Mouse (Mus musculus) frontal cortex, postnatal 36 days (tissue): Measurements from ENCODE around the gene Zfp366.

Experiments
- DNase-seq, 2 experiments: peaks; one replicate each; pipeline ENCODE4 v3.0.0; 2022; ENCODE audit warnings: low spot score in 2 of 2

The Zfp366 gene

DNA sequence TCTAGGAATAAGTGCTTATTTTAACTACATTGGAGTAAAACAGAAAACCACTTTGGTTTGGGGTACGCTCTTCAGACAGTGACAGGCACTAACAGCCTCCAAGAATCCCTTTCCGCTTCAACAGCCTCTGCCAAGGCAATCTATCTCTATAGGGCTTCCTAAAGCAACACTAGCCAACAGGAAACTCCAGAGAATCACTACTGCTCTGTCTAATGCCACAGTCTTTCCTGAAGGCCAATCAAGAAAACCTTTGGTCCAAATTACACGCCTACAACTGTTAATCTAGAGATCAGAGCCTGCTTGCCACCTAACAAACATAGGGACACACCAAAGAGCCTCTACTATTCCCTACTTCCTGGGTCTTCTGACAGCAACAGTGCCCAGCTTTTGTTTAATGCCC is 42.2 kb downstream of the Zfp366 start:
- DNase-seq = no peak

DNA sequence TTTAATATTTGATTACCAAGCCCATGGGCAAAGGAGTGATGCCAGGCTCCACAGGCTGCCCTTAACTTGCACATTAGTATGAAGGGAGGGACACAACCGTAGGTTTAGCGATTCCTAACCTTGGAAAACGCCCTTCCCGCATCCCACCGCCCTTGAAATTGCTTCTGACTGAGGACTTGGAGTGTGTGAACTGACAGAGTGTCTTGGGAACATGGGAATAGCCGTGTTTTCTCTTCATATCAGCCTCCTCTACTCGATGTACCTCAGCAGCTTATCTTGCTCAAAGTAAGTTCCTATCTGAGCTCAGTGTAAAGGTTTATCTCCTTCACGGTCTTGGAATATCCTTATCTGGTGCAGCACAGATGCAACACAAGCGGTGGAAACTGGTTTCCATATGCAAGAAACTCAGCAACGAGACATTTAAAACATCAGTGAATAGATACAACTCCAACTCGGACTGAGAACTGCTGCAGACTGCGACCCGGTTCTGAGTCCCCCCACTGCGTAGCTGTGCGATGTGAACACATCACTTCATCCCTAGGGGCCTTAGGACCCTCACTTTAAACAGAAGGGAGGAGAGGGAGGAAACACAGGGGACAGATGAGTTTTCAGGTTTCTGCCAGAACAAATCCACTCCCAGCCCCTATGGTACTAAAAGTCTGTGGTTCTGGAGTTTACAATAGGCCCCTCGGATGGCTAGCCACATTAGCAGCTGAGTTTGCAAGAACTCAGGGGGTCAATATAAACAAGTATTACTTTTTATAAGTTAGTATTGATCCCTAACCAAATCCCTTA is 43.0 kb downstream of the Zfp366 start:
- no peak for DNase-seq

DNA sequence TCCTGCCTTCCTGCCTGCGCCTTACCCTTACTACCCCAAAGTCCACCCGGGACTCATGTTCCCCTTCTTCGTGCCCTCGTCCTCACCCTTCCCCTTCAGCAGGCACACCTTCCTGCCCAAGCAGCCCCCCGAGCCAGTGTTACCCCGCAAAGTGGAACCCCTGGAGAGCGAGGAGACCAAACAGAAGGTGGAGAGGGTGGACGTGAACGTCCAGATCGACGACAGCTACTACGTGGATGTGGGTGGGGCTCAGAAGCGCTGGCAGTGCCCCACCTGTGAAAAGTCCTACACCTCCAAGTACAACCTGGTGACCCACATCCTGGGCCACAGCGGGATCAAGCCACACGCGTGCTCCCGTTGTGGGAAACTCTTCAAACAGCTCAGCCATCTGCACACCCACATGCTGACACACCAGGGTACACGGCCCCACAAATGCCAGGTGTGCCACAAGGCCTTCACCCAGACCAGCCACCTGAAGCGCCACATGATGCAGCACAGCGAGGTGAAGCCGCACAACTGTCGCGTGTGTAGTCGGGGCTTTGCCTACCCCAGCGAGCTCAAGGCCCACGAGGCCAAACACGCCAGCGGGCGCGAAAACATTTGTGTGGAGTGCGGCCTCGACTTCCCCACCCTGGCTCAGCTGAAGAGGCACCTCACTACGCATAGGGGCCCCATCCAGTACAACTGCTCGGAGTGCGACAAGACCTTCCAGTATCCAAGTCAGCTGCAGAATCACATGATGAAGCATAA is 44.4 kb downstream of the Zfp366 start:
- no peak for DNase-seq

DNA sequence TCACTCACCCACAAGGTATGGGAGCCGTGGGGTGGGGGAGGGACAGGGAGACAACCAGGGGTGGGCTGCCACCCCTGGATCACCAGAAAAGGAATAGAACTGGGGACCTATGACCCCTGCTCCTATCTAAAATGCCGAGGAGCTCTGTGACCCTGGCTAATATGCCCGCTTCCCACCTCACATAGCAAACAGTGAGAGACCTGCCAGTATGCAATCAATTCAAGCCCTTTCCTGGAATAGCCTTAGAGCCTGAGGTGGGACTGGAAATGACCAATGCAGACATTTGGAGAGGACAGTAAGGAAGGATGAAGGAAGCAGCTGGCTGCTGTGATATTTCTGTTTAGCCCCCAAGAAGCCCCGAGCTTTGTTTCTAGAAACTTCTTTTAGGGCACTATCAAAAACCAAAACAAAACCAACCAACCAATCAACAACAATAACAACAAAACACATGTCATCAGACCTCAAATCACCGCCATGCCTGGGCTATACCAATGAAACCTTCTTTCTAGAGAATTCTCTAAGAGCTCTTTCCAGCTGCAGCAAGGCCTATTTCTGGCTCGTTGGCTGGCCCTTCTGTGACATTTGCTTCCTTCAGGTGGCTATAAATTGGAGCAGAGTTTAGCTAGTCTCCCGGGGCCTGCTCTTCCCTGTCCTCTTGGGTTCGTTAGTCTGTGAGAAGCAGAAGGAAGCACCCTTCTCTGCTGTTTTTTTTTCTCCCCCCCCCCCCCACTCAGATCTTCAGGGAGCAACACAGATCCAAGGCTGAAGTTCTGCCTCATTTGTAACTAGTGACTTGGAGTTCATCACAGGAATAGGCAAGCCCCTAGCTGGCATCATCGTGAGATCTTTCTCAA is 45.2 kb downstream of the Zfp366 start:
- DNase-seq = no peak

DNA sequence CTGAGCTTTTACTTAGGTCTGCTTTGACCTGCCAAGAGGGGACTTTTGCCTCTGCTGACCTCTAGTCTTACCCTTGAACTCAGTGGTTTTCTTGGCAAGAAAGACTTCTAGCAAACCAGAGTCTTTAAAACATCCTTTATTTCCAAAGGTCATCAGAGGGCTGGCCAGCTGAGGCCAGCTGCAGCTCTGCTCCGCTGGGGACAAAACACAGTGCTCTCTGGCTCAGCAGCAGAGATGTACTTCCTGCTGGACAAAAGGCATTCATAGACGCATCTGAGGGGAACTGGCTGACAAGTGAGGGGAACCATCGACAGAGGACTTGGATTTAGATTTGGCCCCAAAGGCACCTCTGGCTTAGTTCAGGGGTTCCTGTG is 45.9 kb downstream of the Zfp366 start:
- no peak for DNase-seq

DNA sequence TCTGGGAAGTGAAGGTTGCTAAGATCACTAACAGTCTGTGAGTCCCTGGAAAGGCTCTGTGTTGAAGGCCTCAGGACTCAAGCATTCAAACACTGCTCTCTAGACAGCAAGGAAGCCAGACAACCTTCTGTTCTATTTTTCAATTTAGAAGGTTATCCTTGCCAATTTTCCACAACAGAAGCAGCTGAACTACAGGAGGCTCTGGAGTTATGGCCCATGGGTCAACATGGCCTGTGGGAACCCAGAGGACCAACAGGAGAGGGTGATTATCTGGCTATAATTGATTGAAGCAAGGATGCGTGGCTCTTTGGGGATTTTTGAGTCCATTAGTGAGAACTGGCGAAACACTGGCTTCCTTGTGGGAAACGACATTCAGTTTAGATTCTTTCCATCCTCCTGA is 48.7 kb downstream of the Zfp366 start:
- no peak for DNase-seq

DNA sequence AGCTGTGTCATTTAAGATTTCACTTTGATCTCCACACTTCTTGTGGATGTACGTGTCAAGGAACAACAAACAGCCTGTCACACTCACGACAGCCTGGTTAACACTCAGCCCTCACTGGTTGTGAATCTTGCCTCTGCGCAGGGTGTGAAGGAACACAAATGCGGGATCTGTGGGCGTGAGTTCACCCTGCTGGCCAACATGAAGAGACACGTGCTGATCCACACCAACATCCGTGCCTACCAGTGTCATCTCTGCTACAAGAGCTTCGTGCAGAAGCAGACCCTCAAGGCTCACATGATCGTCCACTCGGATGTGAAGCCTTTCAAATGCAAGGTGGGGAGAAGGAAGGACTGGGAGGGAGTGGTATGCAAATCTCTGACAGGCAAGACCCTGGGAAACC is 49.3 kb downstream of the Zfp366 start:
- DNase-seq = no peak

DNA sequence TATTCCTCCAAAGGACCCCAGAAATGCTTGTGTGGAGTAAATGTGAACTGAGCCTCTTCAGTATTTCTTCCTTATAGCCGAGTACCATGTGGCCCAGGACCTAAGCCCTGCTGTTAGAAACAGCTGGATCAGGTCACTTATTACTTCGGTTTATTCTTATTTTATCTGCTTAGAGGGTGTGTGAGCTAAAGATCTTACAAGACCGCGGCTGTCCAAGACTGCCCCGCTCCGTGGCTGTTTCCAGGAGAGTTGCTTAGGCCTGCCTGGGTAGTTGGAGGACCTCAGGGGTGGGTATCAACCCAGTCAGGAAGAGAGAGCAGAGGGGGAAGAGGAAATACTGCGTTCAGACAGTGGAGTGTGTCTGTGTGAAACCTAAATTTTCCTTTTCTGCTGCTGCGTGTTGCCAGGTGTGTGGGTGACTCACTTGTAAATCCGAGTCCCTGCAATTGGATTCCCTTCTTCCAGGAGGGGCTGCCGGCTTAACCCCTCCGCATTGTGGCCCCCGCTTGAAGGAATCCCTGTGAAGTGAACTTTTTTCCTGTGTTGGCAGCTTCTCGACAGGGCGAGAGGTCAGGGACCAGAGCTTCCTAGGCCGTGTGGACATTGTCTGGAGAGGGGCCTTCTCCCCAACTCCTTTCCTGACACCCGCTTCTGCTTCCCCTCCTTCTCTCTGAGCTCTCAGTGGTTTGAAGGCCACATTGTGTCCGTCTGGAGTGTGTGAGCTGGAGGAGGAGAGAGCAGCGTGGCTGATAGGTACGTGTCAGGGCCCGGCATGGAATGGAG is 51.0 kb downstream of the Zfp366 start:
- DNase-seq = no peak

DNA sequence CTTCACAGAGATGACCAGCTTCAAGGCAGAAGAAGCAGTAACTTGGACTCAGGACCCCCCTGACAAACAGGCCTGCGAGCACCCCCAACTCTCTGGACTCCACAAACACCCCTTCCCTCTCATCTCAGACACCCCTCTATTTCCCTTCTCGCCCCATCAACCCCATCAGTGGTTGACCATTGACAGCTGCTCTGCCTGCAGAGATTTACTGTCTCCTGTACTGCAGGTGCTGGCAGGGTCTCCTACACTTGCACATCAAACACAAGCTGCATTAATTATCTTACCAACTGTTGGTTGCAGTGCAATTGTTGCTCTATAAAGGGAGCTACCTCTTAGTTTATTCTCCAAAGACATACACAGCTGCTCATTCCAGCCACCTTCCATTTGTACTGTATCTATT is 51.6 kb downstream of the Zfp366 start:
- no peak for DNase-seq

DNA sequence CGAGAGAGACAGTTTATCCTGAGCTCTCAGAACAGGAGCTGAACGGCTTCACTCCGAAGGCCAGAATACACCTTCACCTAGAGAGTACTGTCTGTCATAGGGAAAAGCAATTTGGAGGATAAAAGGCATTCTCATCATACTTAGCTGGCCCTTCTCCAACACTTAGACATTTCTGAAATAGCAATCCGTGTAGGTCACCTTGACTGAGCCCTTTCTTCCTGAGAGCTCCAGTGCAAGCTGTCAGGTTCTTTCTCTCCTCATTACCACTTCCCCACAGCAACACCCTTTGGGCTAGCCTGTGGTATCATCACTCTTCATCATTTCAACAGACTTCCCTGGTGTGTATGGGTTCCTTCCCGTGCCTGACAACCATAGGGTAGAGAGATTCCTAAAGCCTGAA is 52.5 kb downstream of the Zfp366 start:
- no peak for DNase-seq

DNA sequence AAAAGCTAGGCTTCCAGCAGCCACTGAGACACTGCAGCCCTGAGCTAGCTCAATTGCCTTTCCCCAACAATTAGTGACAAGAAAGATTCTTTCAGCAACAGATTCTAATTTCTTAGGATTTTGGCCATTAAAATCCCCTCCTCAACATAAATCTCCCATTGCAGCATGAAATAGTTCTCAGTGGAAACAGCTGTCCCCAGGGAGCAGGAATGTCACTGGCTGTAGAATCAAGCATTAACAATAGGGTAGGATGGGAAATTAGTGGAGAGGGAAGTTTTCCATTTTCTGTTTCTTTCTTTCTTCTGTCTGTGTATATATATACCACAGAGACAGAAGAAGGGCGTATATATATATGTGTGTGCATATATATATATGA is 53.2 kb downstream of the Zfp366 start:
- no peak for DNase-seq

DNA sequence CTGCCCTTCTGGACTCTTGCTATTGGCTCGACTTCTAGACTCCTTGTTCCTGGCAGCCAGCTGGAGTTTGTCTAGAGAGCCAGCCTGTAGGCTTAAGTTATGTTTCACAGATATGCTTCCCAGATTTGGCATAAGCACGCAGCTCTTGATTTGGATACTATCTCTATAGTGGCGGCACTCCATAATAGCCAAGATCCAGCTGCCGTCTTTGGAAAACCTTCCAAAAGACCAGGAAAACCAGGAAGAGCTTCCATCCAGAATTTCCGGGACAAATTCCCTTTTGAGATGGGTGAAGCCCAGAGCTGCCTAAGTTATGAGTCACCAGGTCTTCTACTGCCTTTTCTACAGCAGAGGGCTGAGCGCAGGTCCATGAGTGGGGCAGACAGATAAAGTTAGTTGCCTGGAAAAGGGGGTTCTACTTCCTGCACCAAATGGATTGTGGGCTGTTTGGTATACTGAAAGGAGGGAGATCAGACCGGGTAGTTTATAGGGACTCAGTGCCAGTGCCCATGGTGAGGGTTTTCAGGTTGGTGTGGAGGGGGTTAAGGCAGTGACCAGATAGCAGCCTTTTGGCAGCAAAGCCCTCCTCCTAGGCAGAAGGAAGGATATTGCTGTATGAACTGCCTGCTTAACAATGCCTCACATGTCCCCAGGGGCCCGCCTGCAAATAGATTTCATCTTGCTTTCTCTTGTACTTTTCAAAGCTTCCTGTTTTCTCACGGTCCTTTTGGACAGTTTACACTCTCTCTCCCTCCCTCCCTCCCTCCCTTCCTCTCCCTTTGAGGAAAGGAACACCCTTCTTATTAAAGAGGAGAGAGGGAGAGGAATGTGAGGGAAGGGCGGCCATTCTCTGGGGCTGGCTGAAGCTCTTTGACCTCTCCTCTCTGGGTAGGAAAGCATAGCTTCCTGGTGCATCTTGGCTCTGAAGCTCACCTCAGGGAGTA is 53.9 kb downstream of the Zfp366 start:
- DNase-seq = peak in 1 of 2 experiments; percentile 52

DNA sequence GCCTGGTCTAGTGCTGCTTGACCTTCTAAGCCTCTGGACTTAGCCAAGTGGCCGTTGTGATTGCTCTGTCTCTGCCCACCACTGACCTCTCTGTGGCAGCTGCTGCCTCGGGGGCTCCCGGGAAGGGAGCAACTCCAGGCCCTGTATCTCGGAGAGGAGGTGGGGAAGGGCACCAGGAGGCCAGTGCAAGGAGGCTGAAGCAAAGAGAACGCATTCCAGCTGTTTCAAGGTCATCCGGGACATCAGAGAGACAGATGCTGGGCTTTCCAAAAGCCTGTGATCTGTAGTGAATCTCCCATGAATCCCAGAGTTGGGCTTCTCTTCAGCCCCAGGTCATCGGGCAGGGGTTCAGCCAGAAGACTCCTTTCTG is 54.5 kb downstream of the Zfp366 start:
- DNase-seq = no peak

DNA sequence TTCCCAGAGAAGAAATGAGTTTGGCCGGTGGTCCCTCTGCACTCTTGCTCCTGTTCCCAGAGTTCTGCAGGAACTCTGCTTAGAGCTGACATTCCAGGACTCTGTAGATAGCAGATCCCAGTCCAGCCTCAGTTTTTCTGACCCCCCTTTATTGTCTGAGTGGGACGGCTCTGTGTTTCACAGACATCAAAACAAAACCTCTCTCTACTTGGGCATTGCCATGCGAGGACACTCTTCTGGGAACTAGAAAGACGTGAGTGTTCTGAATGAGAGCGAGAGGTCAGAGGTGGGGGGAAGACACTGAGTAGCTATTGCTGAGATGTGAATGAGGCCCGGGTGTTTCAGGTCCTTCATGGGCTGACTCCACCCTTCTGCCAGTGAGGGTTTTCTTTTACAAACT is 55.1 kb downstream of the Zfp366 start:
- DNase-seq = no peak

DNA sequence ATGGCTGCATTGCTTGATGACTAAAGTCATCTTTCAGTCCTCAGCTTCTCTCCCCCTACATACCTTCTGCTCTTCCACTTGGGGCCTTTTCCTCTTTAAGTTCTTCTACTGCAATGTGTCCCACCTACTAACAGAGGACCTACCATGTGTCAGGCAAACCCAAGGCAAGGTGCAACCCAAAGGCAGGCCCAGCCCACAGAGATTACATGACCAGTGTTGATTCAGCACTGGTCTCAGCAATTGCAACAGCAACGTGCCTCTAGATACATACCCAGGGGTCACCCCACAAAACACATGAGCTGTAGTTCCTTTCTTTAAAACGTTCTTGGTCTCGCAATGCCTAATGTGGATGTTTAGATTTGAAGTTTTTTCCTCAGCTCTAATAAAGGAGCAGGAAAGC is 57.4 kb downstream of the Zfp366 start:
- DNase-seq = no peak

DNA sequence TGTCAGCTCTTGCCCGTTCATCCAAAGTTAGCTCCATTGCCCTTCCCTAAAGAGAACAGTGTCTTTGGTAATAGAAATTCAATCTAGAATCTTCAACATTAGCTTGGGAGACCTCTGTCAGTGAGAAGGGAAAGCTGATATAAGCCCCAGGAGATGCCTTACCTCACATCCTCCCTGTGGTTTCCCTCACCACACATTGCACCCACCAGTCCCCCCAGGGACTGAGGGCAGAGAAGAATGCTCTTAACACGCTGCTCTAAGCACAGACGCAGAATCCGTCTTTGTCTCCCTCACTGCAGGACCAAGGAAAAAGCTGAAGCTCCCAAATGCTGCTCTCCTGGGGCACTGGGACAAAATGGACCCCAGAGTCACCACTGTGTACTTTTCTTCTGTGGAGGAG is 58.3 kb downstream of the Zfp366 start:
- no peak for DNase-seq

DNA sequence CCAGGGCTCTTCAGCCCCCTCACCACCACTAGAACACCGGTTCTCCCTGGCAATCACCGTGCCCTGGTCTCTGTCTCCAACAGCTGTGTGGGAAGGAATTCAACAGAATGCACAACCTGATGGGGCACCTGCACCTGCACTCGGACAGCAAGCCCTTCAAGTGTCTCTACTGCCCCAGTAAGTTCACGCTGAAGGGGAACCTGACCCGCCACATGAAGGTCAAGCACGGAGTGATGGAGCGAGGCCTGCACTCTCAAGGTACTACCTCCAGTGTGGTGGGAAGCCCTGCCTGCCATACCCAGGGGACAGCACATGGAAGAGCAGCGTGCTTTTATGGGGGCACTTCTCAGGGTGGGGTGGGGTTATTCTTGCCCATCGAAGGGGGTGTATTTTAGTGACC is 59.2 kb downstream of the Zfp366 start:
- DNase-seq = no peak

DNA sequence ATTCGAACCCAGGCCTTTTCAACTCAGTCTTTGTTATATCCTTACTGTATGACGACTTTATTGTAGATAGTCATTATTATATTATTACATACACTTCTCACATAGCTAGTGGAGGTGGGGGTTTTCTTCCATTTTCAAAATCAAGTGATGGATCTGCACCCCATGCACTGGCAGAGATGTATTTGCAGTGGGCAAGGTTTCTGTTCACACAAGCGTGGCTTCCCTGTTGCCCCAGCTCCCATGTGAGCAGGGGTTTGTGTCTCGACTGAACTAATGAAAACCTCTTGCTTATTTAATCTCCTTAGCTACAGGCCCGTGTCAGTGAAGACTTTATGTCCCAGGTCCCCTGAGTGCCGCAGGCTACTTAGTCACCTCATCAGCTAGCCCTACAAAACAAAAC is 59.8 kb downstream of the Zfp366 start:
- DNase-seq = no peak

DNA sequence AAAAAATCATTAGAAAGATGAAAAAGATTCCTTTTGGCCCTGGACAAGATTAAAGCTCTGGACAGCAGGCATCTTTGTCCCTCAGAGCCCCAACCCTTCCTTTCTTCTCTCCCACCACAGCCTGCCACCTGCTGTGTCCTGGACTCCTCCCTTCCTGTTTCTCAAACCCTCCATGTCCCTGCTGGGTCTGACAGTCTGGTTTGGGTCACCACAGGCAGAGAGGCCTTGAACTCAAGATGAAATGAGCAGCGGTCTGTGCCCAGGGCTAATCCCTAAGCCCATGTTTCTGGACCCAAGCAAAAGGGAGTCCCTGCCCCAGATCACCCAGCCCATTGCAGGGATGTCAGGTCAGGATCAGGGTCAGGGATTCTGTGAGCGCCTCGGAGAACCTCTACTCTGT is 60.3 kb downstream of the Zfp366 start:
- DNase-seq = no peak

DNA sequence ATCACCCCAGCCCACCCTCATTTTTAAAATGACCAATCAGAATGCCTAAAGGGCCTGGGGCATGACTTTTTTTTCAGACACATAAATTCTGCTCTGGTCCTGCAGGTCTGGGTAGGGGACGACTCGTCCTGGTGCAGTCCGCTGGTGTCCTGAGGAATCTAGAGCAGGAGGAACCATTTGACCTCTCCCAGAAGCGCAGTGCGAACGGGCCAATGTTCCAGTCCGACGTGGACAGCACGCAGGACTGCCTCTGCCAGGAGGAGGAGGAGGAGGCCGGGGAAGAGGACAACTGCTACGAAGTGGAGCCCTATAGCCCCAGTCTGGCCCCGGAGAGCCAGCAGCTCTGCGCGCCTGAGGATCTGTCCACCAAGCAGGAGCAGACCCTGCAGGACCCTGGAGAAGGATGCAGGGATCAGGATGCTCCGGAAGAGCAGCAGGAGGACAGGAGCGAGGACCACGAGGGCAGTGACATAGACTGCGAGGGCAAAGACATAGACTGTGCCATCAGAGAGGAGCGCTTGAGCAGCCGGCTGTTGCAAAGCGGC is 61.4 kb downstream of the Zfp366 start:
- DNase-seq = no peak
